Mouse (Mus musculus) thymus, adult 2 months (tissue): ENCODE measurements around the gene Eaf1. TPM values are rescaled to one million over a fixed set of nuclear protein-coding genes. Genes with fewer than 3 reads are reported as not detected.

Experiments used
- DNase-seq: peaks from one replicate; pipeline ENCODE4 v3.0.0; 2021
- H3K27ac ChIP-seq: fragments of 200-500 bp; 2 replicates; pipeline ENCODE4 v1.5.1; 2012; ENCODE audit warnings: low read length, control low read depth; ENCODE audit not compliant: control insufficient read depth, insufficient read depth
- H3K27me3 ChIP-seq: fragments of 200-500 bp; 2 replicates; pipeline ENCODE4 v1.6.1; 2012; ENCODE audit warnings: mild to moderate bottlenecking, low read length, moderate library complexity, mixed read lengths; ENCODE audit not compliant: control insufficient read depth, insufficient read depth
- H3K36me3 ChIP-seq: fragments of 200-500 bp; 2 replicates; pipeline ENCODE4 v1.6.1; 2012; ENCODE audit warnings: mild to moderate bottlenecking, low read length, moderate library complexity; ENCODE audit not compliant: control insufficient read depth, insufficient read depth
- H3K4me1 ChIP-seq: fragments of 200-500 bp; replicated peaks from 2 replicates; pipeline ENCODE4 v1.6.1; 2012; ENCODE audit warnings: low read length; ENCODE audit not compliant: control insufficient read depth, insufficient read depth
- H3K4me3 ChIP-seq: fragments of 200-500 bp; 2 replicates; pipeline ENCODE4 v1.5.1; 2012; ENCODE audit warnings: mild to moderate bottlenecking, low read length, control low read depth, moderate library complexity; ENCODE audit not compliant: control insufficient read depth, insufficient read depth
- CTCF ChIP-seq: fragments of 200-500 bp; IDR thresholded peaks from 2 replicates; pipeline ENCODE4 v1.5.1; 2012; ENCODE audit warnings: mild to moderate bottlenecking, control low read depth, low read length, moderate library complexity, borderline replicate concordance; ENCODE audit not compliant: control insufficient read depth, poor library complexity, insufficient read depth; ENCODE audit errors: extremely low read depth
- POLR2A ChIP-seq: fragments of 200-500 bp; IDR thresholded peaks from 2 replicates; pipeline ENCODE4 v1.6.1; 2012; ENCODE audit warnings: mild to moderate bottlenecking, low read length, control low read depth, moderate library complexity; ENCODE audit not compliant: control insufficient read depth, poor library complexity, insufficient read depth; ENCODE audit errors: extremely low read depth
- WGBS: fragments of 180-500 bp; shearing (Covaris S2); methylation state at CpG from one replicate; pipeline ENCODE4 v1.1.7; 2018; 5-methylcytosine and 5-hydroxymethylcytosine counted together
- polyA plus RNA-seq: library from polyadenylated mRNA; depleted of rRNA; stranded (reverse); fragments of >200 nt; gene quantifications from 2 replicates; pipeline ENCODE4 v1.2.3, GENCODE M21; 2012

The Eaf1 gene
- polyA plus RNA-seq, 1 experiment = 140 TPM

GRCm38 (mm10) chr14:31488055-31488454 lies 6.1 kb upstream of the Eaf1 start:
- H3K36me3 ChIP-seq = peaks cover 57% of the 10 kb centered on the region
- TF ChIP-seq CTCF = no peak
- no peak for TF ChIP-seq POLR2A

GRCm38 (mm10) chr14:31493901-31494300 lies 298 bp upstream of the Eaf1 start:
- TF ChIP-seq POLR2A (no peak), CTCF (no peak)
- Histone ChIP-seq H3K36me3 (peaks cover 19% of the 10 kb centered on the region), H3K27me3 (no peaks in the 10 kb centered on the region), H3K4me3 (peak overlapping the region; percentile 96), H3K4me1 (peaks cover 17% of the 10 kb centered on the region), H3K27ac (peak overlapping the region; percentile 3; the same call in 1 of the 2 replicates)
- WGBS = 10% methylated on average over 9 of the region's 9 CpGs
- no peak for DNase-seq

More at GRCm38 (mm10) chr14:31488055-31488454, 6.1 kb upstream of the Eaf1 start:
- Histone ChIP-seq H3K27ac (no peak overlapping the region), H3K27me3 (no peaks in the 10 kb centered on the region), H3K4me1 (peaks cover 2% of the 10 kb centered on the region; the same call in 1 of the 2 replicates), H3K4me3 (no peak overlapping the region)
- DNase-seq = no peak
- 97% methylated on average over 6 of the region's 6 CpGs for WGBS

- H3K27ac ChIP-seq = peak within 1 kb of the TSS; percentile 65
- WGBS = under 1% methylated on average over 49 of the region's 49 CpGs
- DNase-seq = peak; percentile 92
- H3K27me3 ChIP-seq = no peaks in the 10 kb centered on the region
- H3K36me3 ChIP-seq = peaks cover 25% of the 10 kb centered on the region
- peaks cover 17% of the 10 kb centered on the region for H3K4me1 ChIP-seq
- H3K4me3 ChIP-seq = peak within 1 kb of the TSS; percentile 96
- TF ChIP-seq CTCF (peak; percentile 42; the same call in 1 of the 2 replicates), POLR2A (peak; percentile 97)
Observed at GRCm38 (mm10) chr14:31494975-31495455, 816 bp downstream of the Eaf1 start, which contains the start of gene Mettl6. Gene Mettl6, minus strand, starts transcription at chr14:31495040.

GRCm38 (mm10) chr14:31495538-31495937 lies 1.3 kb downstream of the Eaf1 start:
- H3K27me3 ChIP-seq = no peaks in the 10 kb centered on the region
- TF ChIP-seq POLR2A (no peak), CTCF (no peak)
- DNase-seq = no peak
- peaks cover 17% of the 10 kb centered on the region for H3K4me1 ChIP-seq
- peaks cover 30% of the 10 kb centered on the region for H3K36me3 ChIP-seq
- peak overlapping the region; percentile 96 for H3K4me3 ChIP-seq
- WGBS = under 1% methylated on average over 8 of the region's 8 CpGs
- peak overlapping the region; percentile 65 for H3K27ac ChIP-seq

GRCm38 (mm10) chr14:31496241-31496646 lies 2.0 kb downstream of the Eaf1 start:
- Histone ChIP-seq H3K27ac (no peak overlapping the region), H3K27me3 (no peaks in the 10 kb centered on the region), H3K36me3 (peaks cover 37% of the 10 kb centered on the region), H3K4me3 (peak overlapping the region; percentile 36), H3K4me1 (peaks cover 17% of the 10 kb centered on the region)
- no peak for DNase-seq
- TF ChIP-seq POLR2A (no peak), CTCF (no peak)
- 14% methylated on average over 7 of the region's 7 CpGs for WGBS

- Histone ChIP-seq H3K36me3 (peaks cover 66% of the 10 kb centered on the region), H3K27ac (no peak overlapping the region), H3K4me1 (peaks cover 9% of the 10 kb centered on the region), H3K4me3 (no peak overlapping the region), H3K27me3 (no peaks in the 10 kb centered on the region)
- no peak for TF ChIP-seq CTCF
- no peak for TF ChIP-seq POLR2A
- no peak for DNase-seq
- WGBS = 100% methylated on average over 1 of the region's 1 CpGs
Observed at GRCm38 (mm10) chr14:31499526-31499925, 5.3 kb downstream of the Eaf1 start.

- H3K4me1 ChIP-seq = no peaks in the 10 kb centered on the region
- WGBS = 97% methylated on average over 13 of the region's 13 CpGs
- DNase-seq = no peak
Observed at GRCm38 (mm10) chr14:31503406-31503805, 9.2 kb downstream of the Eaf1 start.

More at GRCm38 (mm10) chr14:31503406-31503805, 9.2 kb downstream of the Eaf1 start:
- no peak for TF ChIP-seq POLR2A
- no peak for TF ChIP-seq CTCF
- Histone ChIP-seq H3K27me3 (no peaks in the 10 kb centered on the region), H3K4me3 (no peak overlapping the region), H3K27ac (no peak overlapping the region), H3K36me3 (peaks cover 97% of the 10 kb centered on the region)
